Mouse (Mus musculus) cerebellum, adult 11 months (tissue): ENCODE results near the gene Fam57a.

Experiments
- DNase-seq: peaks from one replicate; pipeline ENCODE4 v3.0.0; 2022

The Fam57a gene

GRCm38 (mm10) chr11:76179495-76180145 lies at the start of gene Fam57a, which contains the start of gene Vps53:
Fam57a (plus strand) TSS chr11:76179671.
Vps53 (minus strand) TSS chr11:76179647.
- peak; percentile 86 for DNase-seq

DNA sequence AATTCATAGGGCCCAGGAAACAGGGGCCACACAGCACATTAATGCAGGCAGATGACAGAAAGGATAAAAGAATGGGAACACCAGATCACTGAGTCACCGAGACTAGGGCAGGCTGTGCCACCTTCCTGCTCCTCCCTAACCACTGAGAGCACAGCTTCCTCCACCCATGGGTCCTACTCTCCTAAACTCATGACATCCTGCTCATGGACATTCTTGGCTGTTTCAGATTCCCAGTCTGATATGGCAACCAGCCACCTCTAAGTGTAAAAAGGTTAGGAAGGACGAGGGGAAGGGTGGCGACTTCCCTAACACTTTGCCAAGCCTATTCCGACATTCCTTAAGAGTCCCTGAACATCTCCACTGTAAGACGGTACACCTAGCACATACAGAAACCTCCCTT lies 48.6 kb upstream of the Fam57a start:
- no peak for DNase-seq

DNA sequence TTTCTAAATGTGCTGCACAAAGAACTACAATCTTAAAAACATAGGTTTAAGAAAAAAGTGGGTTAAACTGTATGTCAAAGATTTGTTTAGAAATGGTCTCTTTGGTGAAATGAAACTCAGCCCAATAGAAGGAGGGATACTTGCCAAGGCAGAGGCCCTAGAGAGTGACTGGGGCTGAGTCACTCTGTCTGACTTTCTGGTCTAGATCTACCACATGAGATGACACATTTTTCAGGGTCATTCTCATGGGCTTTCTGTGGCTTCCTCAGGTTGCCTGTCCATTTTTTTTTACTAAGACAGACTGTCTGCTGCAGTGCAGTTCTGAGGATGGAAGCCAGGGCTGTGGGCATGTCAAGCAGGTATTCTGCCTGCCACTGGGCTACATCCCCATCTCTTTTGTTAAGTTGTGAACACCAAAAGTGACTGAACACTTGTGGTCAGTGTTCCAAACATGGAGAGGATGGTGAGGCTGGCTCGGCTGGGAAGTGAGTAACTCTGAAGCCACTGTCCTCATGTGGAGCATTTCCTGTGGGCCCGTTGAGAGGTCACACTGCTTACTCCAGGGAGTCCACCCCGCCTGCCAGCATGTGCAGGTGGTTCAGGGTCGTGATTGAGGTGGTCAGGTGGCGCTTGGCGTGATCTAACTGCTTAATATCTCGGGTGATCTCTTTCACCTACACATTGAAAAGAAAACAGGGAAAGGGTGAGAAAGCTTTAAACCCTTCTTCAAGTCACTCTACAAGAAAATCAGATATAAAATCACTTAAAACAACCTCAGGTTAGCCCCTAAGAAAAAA lies 43.6 kb upstream of the Fam57a start:
- no peak for DNase-seq

GRCm38 (mm10) chr11:76137996-76138395 lies 41.5 kb upstream of the Fam57a start:
- no peak for DNase-seq

DNA sequence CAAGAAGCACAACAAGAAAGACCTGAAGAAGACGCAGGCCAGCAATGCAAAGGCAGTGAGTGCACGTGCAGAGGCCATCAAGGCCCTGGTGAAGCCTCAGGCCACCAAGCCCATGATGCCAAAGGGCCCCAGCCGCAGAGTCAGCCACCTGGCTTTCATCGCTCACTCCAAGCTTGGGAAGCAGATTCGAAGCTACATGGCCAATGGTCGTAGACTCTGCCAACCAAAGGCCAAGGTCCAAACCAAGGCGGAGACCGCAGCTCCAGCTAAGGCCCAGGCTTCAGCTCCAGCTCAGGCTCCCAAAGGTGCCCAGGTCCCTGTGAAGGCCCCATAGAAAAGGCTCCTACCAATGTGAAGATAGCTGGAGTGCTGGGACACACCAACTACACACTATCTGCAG lies 35.1 kb upstream of the Fam57a start:
- no peak for DNase-seq

GRCm38 (mm10) chr11:76145169-76145568 lies 34.3 kb upstream of the Fam57a start:
- no peak for DNase-seq

DNA sequence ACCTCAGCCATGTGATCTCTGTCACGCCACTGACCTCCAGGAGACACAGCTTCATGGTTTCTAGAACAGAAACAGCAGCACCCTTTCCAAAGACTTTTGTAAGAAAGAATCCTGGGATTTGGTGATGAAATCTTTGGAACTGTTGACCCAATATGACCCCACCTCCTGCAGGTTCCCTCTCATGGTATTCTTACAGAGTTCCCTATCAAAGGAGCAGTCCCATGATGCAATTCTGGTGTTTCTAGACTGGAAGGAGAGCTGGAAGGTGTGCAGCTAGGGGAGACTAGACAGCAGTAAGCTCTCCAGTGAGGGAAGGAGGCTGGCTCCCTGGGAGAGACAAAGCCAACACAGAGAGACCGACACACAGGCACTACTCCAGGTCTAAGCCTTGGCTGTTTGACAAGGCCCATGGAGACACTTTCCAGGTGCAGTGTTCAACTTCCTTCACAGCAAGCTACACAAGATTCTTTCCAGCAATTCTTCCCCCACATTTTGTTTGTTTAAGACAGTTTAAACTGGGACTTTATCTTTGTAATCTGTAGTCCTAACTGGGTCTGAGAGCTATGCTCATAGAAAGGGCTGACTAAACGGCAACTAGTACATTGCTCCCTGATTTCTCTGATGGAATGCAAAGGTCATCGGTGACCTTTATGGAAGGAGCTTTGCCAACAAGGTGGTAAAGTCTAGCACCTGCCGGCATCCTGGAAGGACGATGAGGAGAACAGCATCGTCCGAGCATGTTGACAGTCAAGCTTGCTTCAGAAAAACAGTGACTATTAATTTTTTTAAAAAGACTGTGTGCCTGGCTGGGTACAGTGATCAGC lies 33.1 kb upstream of the Fam57a start:
- no peak for DNase-seq

DNA sequence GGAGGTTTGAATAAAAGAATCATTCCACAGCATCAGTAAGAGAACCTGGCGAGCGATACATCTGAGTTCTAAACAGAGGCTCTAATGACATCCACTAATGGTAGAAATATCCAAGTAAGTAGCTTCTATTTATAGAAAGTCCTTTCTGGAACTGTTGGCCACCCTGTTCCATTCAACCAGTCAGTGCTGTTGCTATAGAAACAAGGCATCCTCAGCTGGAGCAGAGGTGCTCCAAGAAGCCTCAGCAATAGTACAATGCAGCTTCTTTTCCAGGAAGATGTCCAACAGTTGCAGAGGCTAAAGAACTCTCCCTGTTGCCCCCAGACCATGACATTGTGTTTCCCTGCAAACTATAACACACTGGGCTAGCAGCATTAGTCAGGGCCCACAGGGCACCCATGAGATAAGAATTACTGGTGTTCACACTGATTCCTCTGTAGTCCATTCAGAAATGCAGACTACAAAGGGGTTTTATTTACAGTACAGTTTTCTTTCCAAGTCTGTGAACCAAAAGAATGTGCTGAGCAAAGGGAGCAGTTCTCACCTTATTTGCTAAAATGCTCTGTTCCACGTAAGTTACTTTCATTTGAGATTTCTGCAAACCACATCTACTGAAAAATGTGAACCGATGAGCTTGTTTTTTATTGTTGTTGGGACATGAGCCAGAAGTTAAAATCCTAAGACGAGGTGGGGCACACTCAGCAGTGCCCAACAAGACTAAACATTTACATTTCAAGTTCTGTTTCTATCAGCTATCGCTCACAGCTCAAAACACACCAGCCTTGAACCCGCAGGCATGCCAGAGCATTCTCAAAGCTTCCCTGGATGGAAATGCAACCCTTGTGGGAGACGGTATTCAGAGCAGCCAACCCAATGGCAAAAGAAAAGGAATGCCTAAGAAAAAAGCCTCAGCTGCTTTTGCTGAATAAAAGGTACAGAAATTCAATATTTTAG lies 31.1 kb upstream of the Fam57a start:
- no peak for DNase-seq

GRCm38 (mm10) chr11:76150980-76151379 lies 28.5 kb upstream of the Fam57a start:
- no peak for DNase-seq

- no peak for DNase-seq
These were observed 26.1 kb upstream of the Fam57a start for GRCm38 (mm10) chr11:76153236-76153951.

GRCm38 (mm10) chr11:76154200-76154599 lies 25.3 kb upstream of the Fam57a start:
- no peak for DNase-seq

DNA sequence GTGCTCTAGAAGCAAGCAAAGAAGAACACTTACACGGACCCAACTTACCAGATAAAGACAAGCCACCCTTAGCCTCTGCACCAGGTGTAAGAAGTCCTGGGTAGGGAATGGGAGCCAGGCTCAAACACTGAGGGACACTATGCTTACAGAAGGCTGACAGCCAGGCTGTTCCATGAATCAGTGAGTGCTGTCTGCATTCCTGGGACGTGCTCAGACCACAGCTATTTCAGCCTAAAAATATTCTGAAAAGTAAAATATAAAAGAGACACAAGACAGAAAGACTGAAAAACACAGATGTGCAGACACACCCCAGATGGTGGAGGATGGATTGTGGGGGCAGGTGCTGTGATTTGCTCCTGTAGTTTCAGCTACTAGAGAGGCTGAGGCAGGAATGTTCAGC lies 24.6 kb upstream of the Fam57a start:
- no peak for DNase-seq

DNA sequence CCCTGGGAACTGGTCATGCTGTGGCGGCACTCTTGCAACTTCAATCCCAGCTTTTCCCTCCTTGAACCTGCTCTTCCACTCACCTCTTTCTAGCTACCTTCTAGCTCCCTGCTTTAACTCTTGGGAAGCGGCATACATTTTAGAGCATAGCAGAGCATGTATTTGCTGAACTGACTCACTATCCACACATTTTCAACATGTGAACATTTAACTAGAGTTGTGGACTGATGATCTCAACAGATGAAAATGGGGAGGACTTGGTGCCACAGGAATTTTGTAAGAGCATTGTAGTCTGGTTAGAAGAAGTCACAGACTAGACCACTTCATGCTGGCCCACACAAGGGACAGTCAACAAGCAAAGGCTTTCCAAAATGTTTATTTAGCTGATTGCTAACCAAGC lies 21.1 kb upstream of the Fam57a start:
- no peak for DNase-seq

DNA sequence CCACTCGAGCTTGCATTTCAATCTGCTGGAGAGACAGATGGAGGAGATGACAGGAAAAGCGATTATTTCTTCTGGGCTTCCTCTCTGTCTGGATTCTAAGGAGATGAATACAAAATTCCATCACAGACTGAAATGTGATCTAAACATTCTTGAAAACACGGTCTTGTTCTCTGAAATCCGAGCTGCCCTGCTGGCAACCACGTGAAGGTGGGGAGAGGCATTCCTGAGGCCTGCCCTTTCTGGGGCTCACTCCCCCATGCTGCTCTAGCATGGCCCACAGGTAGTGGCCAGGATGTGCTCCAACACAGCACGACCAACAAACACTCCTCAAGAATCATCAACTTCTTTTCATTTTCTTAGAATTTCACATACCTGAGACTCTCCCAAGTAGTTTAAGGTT lies 19.2 kb upstream of the Fam57a start:
- no peak for DNase-seq

GRCm38 (mm10) chr11:76166657-76167056 lies 12.8 kb upstream of the Fam57a start:
- no peak for DNase-seq

DNA sequence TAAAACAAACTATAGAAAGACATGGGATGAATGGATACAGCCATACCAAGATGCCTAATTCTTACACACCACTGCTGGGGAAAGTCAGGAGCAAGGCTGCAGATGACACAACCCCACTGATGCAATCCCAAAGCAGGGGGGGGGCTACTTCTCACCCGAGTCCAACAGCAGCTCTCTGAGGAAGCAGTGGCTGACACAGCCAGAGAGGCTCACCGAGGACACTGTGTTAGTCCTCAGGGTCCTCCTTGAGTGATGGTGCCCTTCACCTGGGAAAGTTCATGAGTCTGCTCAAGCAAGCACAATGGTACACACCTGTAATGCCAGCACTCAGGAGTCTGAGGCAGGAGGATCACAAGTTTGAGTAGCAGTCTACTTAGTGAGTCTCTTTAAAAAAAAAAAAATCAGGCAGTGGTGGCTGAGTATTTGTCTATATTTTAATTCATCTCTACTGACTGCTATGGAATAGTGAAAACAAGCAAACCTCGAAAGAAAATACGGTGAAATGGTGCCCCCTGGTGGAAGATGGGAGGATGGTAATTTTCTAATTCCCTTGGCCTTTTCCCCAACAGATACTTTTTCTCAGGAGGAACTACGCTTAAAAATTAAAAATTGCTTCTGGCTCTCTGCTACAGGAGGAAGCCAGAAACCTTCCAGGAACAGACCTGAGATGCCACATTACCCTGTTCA lies 12.2 kb upstream of the Fam57a start:
- DNase-seq = peak; percentile 68

DNA sequence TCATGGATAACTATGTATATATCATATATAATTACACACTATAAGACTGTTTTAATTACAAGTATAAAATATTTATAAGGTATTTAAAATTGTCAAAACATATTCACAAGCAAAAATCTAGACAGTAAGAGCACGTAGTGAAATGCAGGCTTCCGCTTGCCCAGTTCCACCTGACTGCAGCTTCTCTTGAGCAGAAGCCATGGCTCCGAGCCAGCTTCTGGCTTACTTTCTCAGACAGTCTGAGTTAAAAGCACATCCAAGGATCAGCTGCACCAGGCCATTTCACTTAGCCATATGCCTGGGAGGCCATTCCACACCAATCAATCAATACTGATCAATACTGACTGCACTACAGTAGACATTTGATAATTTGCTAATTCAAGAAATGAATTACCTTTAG lies 10.5 kb upstream of the Fam57a start:
- DNase-seq = peak; percentile 31

GRCm38 (mm10) chr11:76170207-76170606 lies 9.3 kb upstream of the Fam57a start:
- peak; percentile 43 for DNase-seq

DNA sequence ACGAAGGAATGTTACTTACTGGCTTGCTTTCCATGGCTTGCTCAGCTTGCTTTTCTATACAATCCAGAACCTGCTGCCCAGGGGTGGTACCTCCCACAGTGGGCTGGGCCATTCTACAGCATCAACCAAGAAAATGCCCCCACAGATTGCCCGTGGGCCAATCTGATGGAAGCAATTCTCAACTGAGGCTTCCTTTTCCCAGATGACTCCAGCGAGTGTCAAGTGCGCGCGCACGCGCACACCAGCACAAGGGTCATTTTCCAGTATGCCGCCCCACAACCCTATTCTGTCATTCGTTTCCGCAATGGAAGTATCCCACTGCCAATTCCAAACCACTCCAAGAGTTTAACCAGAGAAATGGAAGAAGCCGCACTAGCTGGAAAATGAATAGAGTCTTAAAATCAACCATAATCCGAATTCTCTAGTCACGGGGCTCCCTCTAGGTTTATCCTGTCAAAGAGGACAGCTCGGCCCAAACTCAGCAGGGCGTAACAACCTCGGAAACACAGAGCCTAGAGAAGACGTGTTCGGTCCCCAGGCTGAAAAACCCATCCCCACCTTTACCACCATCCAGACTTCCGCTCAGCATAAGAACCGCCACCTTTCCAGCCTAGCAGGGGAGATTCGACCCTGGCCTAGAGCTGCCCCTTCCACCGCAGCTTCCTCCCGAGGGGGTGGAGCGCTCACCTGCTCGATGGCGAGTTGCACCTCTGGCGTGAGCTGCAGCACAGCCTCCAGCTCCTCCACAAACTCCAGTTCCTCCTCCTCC lies 561 bp upstream of the Fam57a start:
- peak; percentile 22 for DNase-seq

GRCm38 (mm10) chr11:76180146-76180540 lies 672 bp downstream of the Fam57a start:
- DNase-seq = no peak
